Mouse (Mus musculus) hindbrain, embryonic 11.5 days (tissue): ENCODE results near the gene Olfr1441. TPM values are rescaled to one million over a fixed set of nuclear protein-coding genes. Genes with fewer than 3 reads are reported as not detected.
A peak's percentile ranks its signal among the peaks of the same experiment; 100 is the strongest.

Source experiments
- ATAC-seq: fragments of 200-750 bp; cut with Nextera tagmentation; 2 replicates; pipeline ENCODE4 v1.8.0; 2017; ENCODE audit warnings: mild to moderate bottlenecking, moderate TSS enrichment, moderate library complexity; ENCODE audit not compliant: low FRiP score
- DNase-seq: peaks from one replicate; pipeline ENCODE4 v3.0.0-alpha.2; 2015; ENCODE audit warnings: low spot score
- H3K27ac ChIP-seq: fragments of 300-500 bp; sonication (generic); 2 replicates; pipeline ENCODE4 v1.5.1; 2014; ENCODE audit warnings: mild to moderate bottlenecking, low read depth, low read length
- H3K27me3 ChIP-seq: fragments of 300-500 bp; sonication (generic); 2 replicates; pipeline ENCODE4 v1.6.1; 2014; ENCODE audit warnings: mild to moderate bottlenecking, low read length, moderate library complexity, mixed read lengths; ENCODE audit not compliant: control insufficient read depth, insufficient read depth
- H3K36me3 ChIP-seq: fragments of 300-500 bp; sonication (generic); 2 replicates; pipeline ENCODE4 v1.6.1; 2014; ENCODE audit warnings: mild to moderate bottlenecking, low read length, moderate library complexity, mixed read lengths; ENCODE audit not compliant: control insufficient read depth, insufficient read depth
- H3K4me1 ChIP-seq: fragments of 300-500 bp; sonication (generic); replicated peaks from 2 replicates; pipeline ENCODE4 v1.6.1; 2014; ENCODE audit warnings: low read length, mixed read lengths; ENCODE audit not compliant: control insufficient read depth, insufficient read depth
- H3K4me2 ChIP-seq: fragments of 300-500 bp; sonication (generic); replicated peaks from 2 replicates; pipeline ENCODE4 v1.6.1; 2014; ENCODE audit warnings: mild to moderate bottlenecking, low read depth, low read length
- H3K4me3 ChIP-seq: fragments of 300-500 bp; sonication (generic); 2 replicates; pipeline ENCODE4 v1.5.1; 2014; ENCODE audit warnings: low read depth, low read length
- H3K9ac ChIP-seq: fragments of 300-500 bp; sonication (generic); 2 replicates; pipeline ENCODE4 v1.6.1; 2014; ENCODE audit warnings: low read depth, low read length
- H3K9me3 ChIP-seq: fragments of 300-500 bp; sonication (generic); 2 replicates; pipeline ENCODE4 v1.6.1; 2016; ENCODE audit warnings: low read length; ENCODE audit not compliant: control insufficient read depth
- WGBS: fragments of 180-500 bp; shearing (Covaris S2); extraction: QIAGEN DNeasy Blood & Tissue Kit; methylation state at CpG from one replicate; pipeline ENCODE4 v1.1.7; 2014; 5-methylcytosine and 5-hydroxymethylcytosine counted together
- polyA plus RNA-seq: library from polyadenylated mRNA; unstranded; fragments of >200 nt; fragmentation: Nextera tagmentation; extraction: Ambion mirVana; gene quantifications from 2 replicates; pipeline ENCODE4 v1.2.1, GENCODE M21; 2014

Gene Olfr1441
- polyA plus RNA-seq, 1 experiment from 2014 or later = not detected

DNA sequence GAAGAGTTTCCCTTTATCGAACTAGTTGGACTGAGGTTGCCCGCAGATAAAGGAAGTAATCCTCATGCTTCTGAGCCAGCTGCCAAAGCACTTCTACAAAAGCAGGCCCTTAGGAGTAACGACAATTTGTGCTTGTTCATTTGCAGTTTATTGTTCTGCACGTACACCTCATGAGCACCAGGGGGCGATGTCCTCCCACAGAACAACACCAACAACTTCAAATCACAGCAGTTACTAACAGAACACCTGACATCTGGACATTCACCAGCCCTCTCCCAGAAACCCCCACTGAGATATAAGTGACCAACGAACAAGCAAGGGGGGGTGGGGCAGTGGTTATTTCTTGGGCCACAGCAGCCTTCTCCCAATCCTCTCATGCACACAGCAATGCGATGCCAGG lies 49.0 kb downstream of the Olfr1441 start:
- Histone ChIP-seq H3K4me3 (no peak overlapping the region), H3K9ac (no peak overlapping the region), H3K27me3 (no peaks in the 10 kb centered on the region), H3K36me3 (0 out of 2 replicates have a peak, but pooled peaks cover 3% of the 10 kb centered on the region), H3K9me3 (no peaks in the 10 kb centered on the region), H3K27ac (peak overlapping the region; percentile 12; the same call in 1 of the 2 replicates), H3K4me2 (no peak overlapping the region), H3K4me1 (no peaks in the 10 kb centered on the region; the same call in 1 of the 2 replicates)
- 33% methylated on average over 7 of the region's 7 CpGs for WGBS
- DNase-seq (peak; percentile 72), ATAC-seq (peak; percentile 58; the same call in 1 of the 2 replicates)

- DNase-seq (peak; percentile 71), ATAC-seq (0 out of 2 replicates have a peak, but pooled peaks have one; percentile 5)
- Histone ChIP-seq H3K36me3 (0 out of 2 replicates have a peak, but pooled peaks cover 3% of the 10 kb centered on the region), H3K4me3 (no peak overlapping the region), H3K4me1 (no peaks in the 10 kb centered on the region; the same call in 1 of the 2 replicates), H3K27me3 (no peaks in the 10 kb centered on the region), H3K9ac (no peak overlapping the region), H3K4me2 (no peak overlapping the region), H3K9me3 (no peaks in the 10 kb centered on the region), H3K27ac (no peak overlapping the region)
- 86% methylated on average over 5 of the region's 5 CpGs for WGBS
Observed at GRCm38 (mm10) chr19:12467436-12467835, 50.2 kb downstream of the Olfr1441 start.

- 72% methylated on average over 3 of the region's 3 CpGs for WGBS
- H3K27me3 ChIP-seq = no peaks in the 10 kb centered on the region
Observed at GRCm38 (mm10) chr19:12471866-12472265, 54.6 kb downstream of the Olfr1441 start.

DNA sequence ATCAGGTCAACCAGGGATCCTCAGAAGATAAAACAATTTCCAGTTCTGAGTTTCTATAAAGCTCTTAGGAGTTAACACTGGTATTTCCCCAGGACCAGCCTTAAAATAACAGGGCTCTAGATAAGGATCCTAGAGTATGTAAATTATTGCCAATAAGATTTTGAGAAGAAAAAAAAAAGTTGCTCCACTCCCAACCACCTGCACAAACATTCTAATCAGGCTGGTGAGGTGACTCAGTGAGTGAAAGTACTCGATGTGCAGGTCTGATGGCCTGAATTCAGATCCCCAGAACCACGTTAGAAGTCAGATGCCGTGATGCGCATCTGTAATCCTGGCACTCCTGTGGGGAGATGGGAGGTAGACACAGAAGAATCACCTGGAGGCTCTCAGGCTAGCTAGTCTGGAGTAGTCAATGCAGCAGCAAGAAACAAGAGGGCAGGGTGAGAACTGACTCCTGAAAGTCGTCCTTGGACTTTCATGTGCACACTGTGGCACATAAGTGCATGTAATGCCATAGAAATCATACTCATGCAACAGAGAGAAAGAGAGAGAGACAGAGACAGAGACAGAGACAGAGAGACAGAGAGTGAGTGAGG lies 55.2 kb downstream of the Olfr1441 start:
- no peaks in the 10 kb centered on the region for H3K27me3 ChIP-seq
- no peaks in the 10 kb centered on the region for H3K9me3 ChIP-seq
- ATAC-seq = no peak
- H3K36me3 ChIP-seq = 0 out of 2 replicates have a peak, but pooled peaks cover 3% of the 10 kb centered on the region
- H3K4me3 ChIP-seq = no peak overlapping the region
- no peaks in the 10 kb centered on the region for H3K4me1 ChIP-seq
- no peak overlapping the region for H3K27ac ChIP-seq
- DNase-seq = no peak
- H3K4me2 ChIP-seq = no peak overlapping the region
- 81% methylated on average over 5 of the region's 5 CpGs for WGBS
- H3K9ac ChIP-seq = no peak overlapping the region

More at GRCm38 (mm10) chr19:12471866-12472265, 54.6 kb downstream of the Olfr1441 start:
- no peak for DNase-seq
- Histone ChIP-seq H3K9ac (no peak overlapping the region), H3K9me3 (no peaks in the 10 kb centered on the region), H3K36me3 (0 out of 2 replicates have a peak, but pooled peaks cover 3% of the 10 kb centered on the region), H3K4me2 (no peak overlapping the region), H3K4me3 (no peak overlapping the region), H3K4me1 (no peaks in the 10 kb centered on the region), H3K27ac (no peak overlapping the region)
- no peak for ATAC-seq

Other genes with a start within 250 kb of the Olfr1441 start
- not detected in 2 replicates for gene Olfr1555-ps1, start 247.3 kb upstream of the Olfr1441 start, polyA plus RNA-seq
- gene Olfr1431, start 216.8 kb upstream of the Olfr1441 start, polyA plus RNA-seq = not detected in 2 replicates
- gene Olfr1432, start 184.8 kb upstream of the Olfr1441 start, polyA plus RNA-seq = not detected in 2 replicates
- gene Olfr262, start 175.8 kb upstream of the Olfr1441 start, polyA plus RNA-seq = not detected in 2 replicates
- not detected in 2 replicates for gene Olfr235, start 156.4 kb upstream of the Olfr1441 start, polyA plus RNA-seq
- not detected in 2 replicates for gene Olfr1434, start 137.6 kb upstream of the Olfr1441 start, polyA plus RNA-seq
- not detected in 2 replicates for gene Olfr1436, start 118.3 kb upstream of the Olfr1441 start, polyA plus RNA-seq
- not detected in 2 replicates for gene Olfr1437, start 92.3 kb upstream of the Olfr1441 start, polyA plus RNA-seq
- gene Olfr1438-ps1, start 81.5 kb upstream of the Olfr1441 start, polyA plus RNA-seq = not detected in 2 replicates
- not detected in 2 replicates for gene Olfr1440, start 30.2 kb upstream of the Olfr1441 start, polyA plus RNA-seq
- not detected in 2 replicates for gene Pfpl, start 10.5 kb downstream of the Olfr1441 start, polyA plus RNA-seq
- gene Mpeg1, start 43.3 kb downstream of the Olfr1441 start, polyA plus RNA-seq = 0.60 and 1.0 TPM in 2 replicates
- gene Dtx4, start 84.0 kb downstream of the Olfr1441 start, polyA plus RNA-seq = 55.4 and 66.1 TPM in 2 replicates
- 22.1 and 26.3 TPM in 2 replicates for gene Fam111a, start 128.3 kb downstream of the Olfr1441 start, polyA plus RNA-seq
- not detected in 2 replicates for gene Gm4952, start 182.5 kb downstream of the Olfr1441 start, polyA plus RNA-seq
- not detected in 2 replicates for gene Glyat, start 215.9 kb downstream of the Olfr1441 start, polyA plus RNA-seq